Comparison of ENCODE assay signal across 9 mouse cellular contexts in the genomic region with DNA sequence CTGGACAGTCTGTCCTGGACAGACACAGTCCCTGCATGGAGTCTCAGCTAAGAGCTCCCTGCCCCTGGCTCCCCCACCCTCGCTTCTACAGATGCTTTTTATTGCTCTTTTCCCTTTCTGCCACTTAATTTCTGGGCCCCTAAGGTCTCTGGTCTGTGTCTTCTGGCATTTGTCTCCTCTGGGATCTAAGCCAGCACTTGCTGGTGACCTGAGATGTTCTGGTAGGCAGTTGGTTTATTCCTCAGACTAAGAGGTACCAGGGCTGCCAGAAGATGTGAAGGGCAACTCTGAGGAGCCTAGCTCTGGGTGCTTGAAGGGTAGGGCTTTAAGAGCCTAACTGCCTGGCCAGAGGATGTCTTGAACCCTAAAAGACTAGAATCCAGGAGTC. TPM values are rescaled to one million over a fixed set of nuclear protein-coding genes. Genes with fewer than 3 reads are reported as not detected.
A peak's percentile ranks its signal among the peaks of the same experiment; 100 is the strongest.
DNase-seq lines count a peak whose midpoint lies in the region; ATAC-seq lines count a peak whose summit lies in the region.
"Had no signal": no experiment of that assay in that cellular context is flagged by ENCODE, and none has a peak within 500 bp of the region (broad histone marks: within the 10 kb centered on the region; RNA-seq: fewer than 3 reads in every experiment).

No protein-coding gene starts in this region.

- H3K9me3 ChIP-seq in lung, embryonic 16.5 days (ENCODE audit: control insufficient read depth, low read length) = no peaks in the 10 kb centered on the region
- H3K9me3 ChIP-seq in intestine, embryonic 16.5 days (ENCODE audit: control insufficient read depth, low read length) = no peaks in the 10 kb centered on the region

- peak overlapping the region; percentile 19 for H3K4me2 ChIP-seq in lung, embryonic 16.5 days (ENCODE audit: low read depth, low read length)
- H3K4me2 ChIP-seq in intestine, embryonic 16.5 days (ENCODE audit: low read depth, low read length) = no peak overlapping the region

- 62% methylated on average over 1 of the region's 1 CpGs for WGBS in lung, embryonic 16.5 days
- WGBS in intestine, embryonic 16.5 days = 32% methylated on average over 1 of the region's 1 CpGs

- H3K4me1 ChIP-seq in lung, embryonic 16.5 days (replicated peaks; ENCODE audit: control insufficient read depth, insufficient read depth, low read length) = peaks cover 36% of the 10 kb centered on the region
- H3K4me1 ChIP-seq in intestine, embryonic 16.5 days (ENCODE audit: control insufficient read depth, insufficient read depth, low read length) = peaks cover 28% of the 10 kb centered on the region

- peaks cover 5% of the 10 kb centered on the region; the same call in 1 of the 2 replicates for H3K36me3 ChIP-seq in lung, embryonic 16.5 days (ENCODE audit: control insufficient read depth, insufficient read depth, low read length)
- H3K36me3 ChIP-seq in intestine, embryonic 16.5 days (ENCODE audit: control insufficient read depth, insufficient read depth, low read length) = no peaks in the 10 kb centered on the region

- peak; percentile 69 for DNase-seq in gastrocnemius, adult 18-20 months (ENCODE audit: low spot score)
- no peak for DNase-seq in gastrocnemius, postnatal 10 days
- DNase-seq in lung, postnatal 14 days = no peak
- no peak for DNase-seq in urinary bladder, postnatal 25 days (ENCODE audit: low spot score)
- DNase-seq in layer of hippocampus, postnatal 14 days (ENCODE audit: low spot score in 2 of 2) = no peak
- DNase-seq in yolk sac, embryonic 10.5 days (ENCODE audit: low spot score) = no peak

- ATAC-seq in lung, embryonic 16.5 days (ENCODE audit: low read depth) = no peak; the same call in 1 of the 2 replicates
- ATAC-seq in intestine, embryonic 16.5 days = no peak

- H3K9ac ChIP-seq in lung, embryonic 16.5 days (ENCODE audit: low read length) = no peak overlapping the region; the same call in 1 of the 2 replicates
- H3K9ac ChIP-seq in intestine, embryonic 16.5 days (ENCODE audit: low read depth, low read length) = no peak overlapping the region

- H3K27ac ChIP-seq in lung, embryonic 16.5 days (ENCODE audit: low read length) = peak overlapping the region; percentile 60
- peak overlapping the region; percentile 4; the same call in 1 of the 2 replicates for H3K27ac ChIP-seq in intestine, embryonic 16.5 days (ENCODE audit: low read length)

- H3K4me3 ChIP-seq in lung, embryonic 16.5 days (ENCODE audit: low read length) = no peak overlapping the region
- no peak overlapping the region for H3K4me3 ChIP-seq in intestine, embryonic 16.5 days (ENCODE audit: low read length)
- H3K4me3 ChIP-seq: myocyte had no signal

- no peaks in the 10 kb centered on the region for H3K27me3 ChIP-seq in lung, embryonic 16.5 days (ENCODE audit: control insufficient read depth, insufficient read depth, low read depth, low read length)
- H3K27me3 ChIP-seq in intestine, embryonic 16.5 days (replicated peaks; ENCODE audit: control insufficient read depth, insufficient read depth, low read length) = no peaks in the 10 kb centered on the region

RNA-seq across cellular contexts. Expression of gene Ppp2r1b, which starts 40.5 kb away (rescaled TPM):
- 1 to 10 TPM; 4.3 to 5.4 TPM for total RNA-seq in gastrocnemius, adult 18-20 months (2021)
- 10 to 100 TPM in 1 of 2 experiments, 1 to 10 TPM in 1; 7.0 to 10.3 TPM for total RNA-seq in gastrocnemius, postnatal 10 days (2021)
- 58.9 and 60.3 TPM in 2 replicates for polyA plus RNA-seq in lung, embryonic 16.5 days (2015; fragmentation: Nextera tagmentation; extraction: Ambion mirVana)
- 58.5 and 63.9 TPM in 2 replicates for polyA plus RNA-seq in intestine, embryonic 16.5 days (2015; fragmentation: Nextera tagmentation; extraction: Ambion mirVana)
- 10 to 100 TPM; 14.3 to 16.8 TPM for total RNA-seq in layer of hippocampus, postnatal 14 days (2021)
